Mouse (Mus musculus) embryonic facial prominence, embryonic 13.5 days (tissue): ENCODE measurements at regions not wholly inside any gene's neighbourhood (a gene's known extent, or its start where the extent isn't known, plus 50 kb on each side); places are given as distances from the start of the nearest gene placed in this dataset.
A peak's percentile ranks its signal among the peaks of the same experiment; 100 is the strongest.

Source experiments
- ATAC-seq: fragments of 200-750 bp; cut with Nextera tagmentation; 2 replicates; pipeline ENCODE4 v1.8.0; 2017; ENCODE audit warnings: low read depth; ENCODE audit not compliant: insufficient number of reproducible peaks, insufficient read depth, low FRiP score, low TSS enrichment
- H3K27ac ChIP-seq: fragments of 300-500 bp; sonication (generic); 2 replicates; pipeline ENCODE4 v1.5.1; 2015; ENCODE audit warnings: moderate library complexity, mild to moderate bottlenecking, inconsistent platforms
- H3K27me3 ChIP-seq: fragments of 300-500 bp; sonication (generic); 2 replicates; pipeline ENCODE4 v1.6.1; 2015; ENCODE audit warnings: mild to moderate bottlenecking, inconsistent platforms
- H3K36me3 ChIP-seq: fragments of 300-500 bp; sonication (generic); 2 replicates; pipeline ENCODE4 v1.6.1; 2015; ENCODE audit warnings: mild to moderate bottlenecking, inconsistent platforms
- H3K4me1 ChIP-seq: fragments of 300-500 bp; sonication (generic); 2 replicates; pipeline ENCODE4 v1.6.1; 2015; ENCODE audit warnings: inconsistent platforms
- H3K4me2 ChIP-seq: fragments of 300-500 bp; sonication (generic); 2 replicates; pipeline ENCODE4 v1.6.1; 2015; ENCODE audit warnings: moderate library complexity, mild to moderate bottlenecking, inconsistent platforms
- H3K4me3 ChIP-seq: fragments of 300-500 bp; sonication (generic); 2 replicates; pipeline ENCODE4 v1.5.1; 2015; ENCODE audit warnings: mild to moderate bottlenecking, inconsistent platforms
- H3K9ac ChIP-seq: fragments of 300-500 bp; sonication (generic); 2 replicates; pipeline ENCODE4 v1.6.1; 2015; ENCODE audit warnings: mild to moderate bottlenecking, inconsistent platforms
- H3K9me3 ChIP-seq: fragments of 300-500 bp; sonication (generic); 2 replicates; pipeline ENCODE4 v1.6.1; 2016; ENCODE audit warnings: inconsistent platforms
- whole genome bisulfite sequencing: fragments of 180-500 bp; shearing (Covaris S2); methylation state at CpG from one replicate; pipeline ENCODE4 v1.1.7; 2015; ENCODE audit warnings: mixed read lengths; 5-methylcytosine and 5-hydroxymethylcytosine counted together

- 0 out of 2 replicates have a peak, but pooled peaks cover 4% of the 10 kb centered on the region for H3K4me1 ChIP-seq
- no peaks in the 10 kb centered on the region for H3K36me3 ChIP-seq
- peaks cover 6% of the 10 kb centered on the region for H3K27me3 ChIP-seq
- WGBS: 56% methylated on average over 8 of the region's 8 CpGs
- no peak overlapping the region for H3K9ac ChIP-seq
- H3K4me3 ChIP-seq: no peak overlapping the region
- no peak for ATAC-seq
- H3K27ac ChIP-seq: no peak overlapping the region
- H3K4me2 ChIP-seq: no peak overlapping the region
- H3K9me3 ChIP-seq: no peaks in the 10 kb centered on the region
Measured at GRCm38 (mm10) chr4:56686141-56686540, 53.7 kb upstream of the Gm26657 start.

- H3K36me3 ChIP-seq: no peaks in the 10 kb centered on the region
- ATAC-seq: no peak
- 0 out of 2 replicates have a peak, but pooled peaks cover 4% of the 10 kb centered on the region for H3K4me1 ChIP-seq
- no peak overlapping the region for H3K4me3 ChIP-seq
- 46% methylated on average over 8 of the region's 8 CpGs for WGBS
- peak overlapping the region; percentile 42 for H3K4me2 ChIP-seq
- H3K27me3 ChIP-seq: peaks cover 6% of the 10 kb centered on the region
- no peak overlapping the region for H3K9ac ChIP-seq
- no peak overlapping the region for H3K27ac ChIP-seq
- H3K9me3 ChIP-seq: no peaks in the 10 kb centered on the region
Measured at GRCm38 (mm10) chr4:56685696-56686095, 54.2 kb upstream of the Gm26657 start.

- Histone ChIP-seq H3K27ac (no peak overlapping the region), H3K36me3 (no peaks in the 10 kb centered on the region), H3K4me3 (no peak overlapping the region), H3K4me2 (peak overlapping the region; percentile 42), H3K9me3 (no peaks in the 10 kb centered on the region), H3K9ac (no peak overlapping the region), H3K27me3 (peaks cover 6% of the 10 kb centered on the region), H3K4me1 (0 out of 2 replicates have a peak, but pooled peaks cover 4% of the 10 kb centered on the region)
- whole genome bisulfite sequencing: 5% methylated on average over 9 of the region's 9 CpGs
- no peak for ATAC-seq
Measured at GRCm38 (mm10) chr4:56685123-56685522, 54.7 kb upstream of the Gm26657 start.

GRCm38 (mm10) chr4:56684031-56684430, 55.8 kb upstream of the Gm26657 start:
- H3K36me3 ChIP-seq: no peaks in the 10 kb centered on the region
- peaks cover 6% of the 10 kb centered on the region for H3K27me3 ChIP-seq
- 87% methylated on average over 7 of the region's 7 CpGs for WGBS
- no peak for ATAC-seq
- no peak overlapping the region for H3K4me2 ChIP-seq
- H3K4me1 ChIP-seq: 0 out of 2 replicates have a peak, but pooled peaks cover 4% of the 10 kb centered on the region
- H3K27ac ChIP-seq: no peak overlapping the region
- H3K4me3 ChIP-seq: no peak overlapping the region
- H3K9me3 ChIP-seq: no peaks in the 10 kb centered on the region
- no peak overlapping the region for H3K9ac ChIP-seq

- H3K36me3 ChIP-seq: no peaks in the 10 kb centered on the region
- ATAC-seq: no peak
- H3K4me1 ChIP-seq: 0 out of 2 replicates have a peak, but pooled peaks cover 4% of the 10 kb centered on the region
- H3K9ac ChIP-seq: no peak overlapping the region
- H3K4me3 ChIP-seq: no peak overlapping the region
- peaks cover 5% of the 10 kb centered on the region for H3K27me3 ChIP-seq
- H3K9me3 ChIP-seq: no peaks in the 10 kb centered on the region
- 70% methylated on average over 8 of the region's 8 CpGs for WGBS
- H3K4me2 ChIP-seq: no peak overlapping the region
- H3K27ac ChIP-seq: no peak overlapping the region
Measured at GRCm38 (mm10) chr4:56681121-56681520, 58.7 kb upstream of the Gm26657 start.

- no peak for ATAC-seq
- Histone ChIP-seq H3K9me3 (no peaks in the 10 kb centered on the region), H3K27me3 (no peaks in the 10 kb centered on the region), H3K27ac (no peak overlapping the region), H3K36me3 (no peaks in the 10 kb centered on the region), H3K4me3 (no peak overlapping the region), H3K4me2 (no peak overlapping the region), H3K4me1 (no peaks in the 10 kb centered on the region), H3K9ac (no peak overlapping the region)
- WGBS: 78% methylated on average over 4 of the region's 4 CpGs
Measured at GRCm38 (mm10) chr4:56673868-56674267, 66.0 kb upstream of the Gm26657 start.

- 42% methylated on average over 2 of the region's 2 CpGs for WGBS
Measured at GRCm38 (mm10) chr4:56664921-56665320, 74.9 kb upstream of the Gm26657 start.

DNA sequence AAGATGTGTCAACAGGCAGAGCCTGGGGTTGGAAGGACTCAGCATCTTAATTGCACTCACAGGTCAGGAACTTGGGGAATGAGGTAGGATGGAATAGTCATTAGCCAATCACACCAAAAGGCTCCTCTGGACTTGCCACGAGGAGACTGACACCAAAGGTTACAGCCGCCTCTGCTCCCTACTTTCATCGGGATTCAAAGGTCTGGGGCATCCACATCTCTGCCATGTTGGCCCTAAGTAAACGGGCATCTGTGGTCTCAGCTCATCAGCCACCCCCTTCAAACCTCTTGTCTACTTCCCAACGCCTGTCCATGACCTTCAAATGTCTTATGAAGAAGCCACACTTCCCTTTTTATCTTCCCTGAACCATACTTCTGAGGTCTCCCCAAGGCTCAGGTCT, 78.1 kb upstream of the Gm26657 start:
- no peak overlapping the region for H3K27ac ChIP-seq
- H3K9me3 ChIP-seq: no peaks in the 10 kb centered on the region
- H3K27me3 ChIP-seq: no peaks in the 10 kb centered on the region
- no peak for ATAC-seq
- H3K36me3 ChIP-seq: no peaks in the 10 kb centered on the region
- 77% methylated on average over 5 of the region's 5 CpGs for WGBS
- no peak overlapping the region for H3K9ac ChIP-seq
- no peak overlapping the region for H3K4me2 ChIP-seq
- peaks cover 16% of the 10 kb centered on the region for H3K4me1 ChIP-seq
- H3K4me3 ChIP-seq: no peak overlapping the region

More at GRCm38 (mm10) chr4:56664921-56665320, 74.9 kb upstream of the Gm26657 start:
- Histone ChIP-seq H3K4me3 (no peak overlapping the region), H3K36me3 (no peaks in the 10 kb centered on the region), H3K4me2 (no peak overlapping the region), H3K27ac (peak overlapping the region; percentile 33; the same call in 1 of the 2 replicates), H3K4me1 (0 out of 2 replicates have a peak, but pooled peaks cover 5% of the 10 kb centered on the region), H3K27me3 (no peaks in the 10 kb centered on the region), H3K9ac (no peak overlapping the region), H3K9me3 (no peaks in the 10 kb centered on the region)
- ATAC-seq: no peak

DNA sequence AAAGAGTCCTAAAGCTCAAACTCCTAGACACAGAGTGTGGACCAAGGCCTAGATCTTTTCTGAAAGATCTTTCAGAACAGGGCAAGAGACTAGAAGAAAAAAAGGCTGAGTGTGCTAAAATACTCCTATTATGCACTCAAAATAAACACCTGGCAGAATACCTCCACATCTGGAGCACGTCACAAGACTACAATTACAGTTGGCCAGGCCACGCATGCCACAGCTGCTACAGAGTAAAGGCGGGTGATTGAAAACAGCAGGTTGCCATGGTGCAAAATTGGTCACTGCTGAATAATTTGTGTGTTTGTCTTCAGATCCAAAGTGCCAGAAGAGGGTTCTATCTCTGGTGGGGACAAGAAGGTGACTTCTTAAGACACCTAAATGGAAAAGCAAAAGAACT, 82.8 kb upstream of the Gm26657 start:
- no peak for ATAC-seq
- Histone ChIP-seq H3K27me3 (no peaks in the 10 kb centered on the region), H3K4me3 (no peak overlapping the region), H3K4me2 (no peak overlapping the region), H3K9me3 (no peaks in the 10 kb centered on the region), H3K4me1 (peaks cover 24% of the 10 kb centered on the region), H3K9ac (no peak overlapping the region), H3K36me3 (no peaks in the 10 kb centered on the region), H3K27ac (peak overlapping the region; percentile 16; the same call in 1 of the 2 replicates)
- 31% methylated on average over 3 of the region's 3 CpGs for WGBS

- Histone ChIP-seq H3K27ac (no peak overlapping the region), H3K36me3 (no peaks in the 10 kb centered on the region), H3K4me1 (peaks cover 24% of the 10 kb centered on the region), H3K9me3 (no peaks in the 10 kb centered on the region), H3K27me3 (no peaks in the 10 kb centered on the region), H3K9ac (no peak overlapping the region), H3K4me2 (no peak overlapping the region), H3K4me3 (no peak overlapping the region)
- no peak for ATAC-seq
- 65% methylated on average over 4 of the region's 4 CpGs for WGBS
Measured at GRCm38 (mm10) chr4:56654327-56654726, 85.5 kb upstream of the Gm26657 start.

DNA sequence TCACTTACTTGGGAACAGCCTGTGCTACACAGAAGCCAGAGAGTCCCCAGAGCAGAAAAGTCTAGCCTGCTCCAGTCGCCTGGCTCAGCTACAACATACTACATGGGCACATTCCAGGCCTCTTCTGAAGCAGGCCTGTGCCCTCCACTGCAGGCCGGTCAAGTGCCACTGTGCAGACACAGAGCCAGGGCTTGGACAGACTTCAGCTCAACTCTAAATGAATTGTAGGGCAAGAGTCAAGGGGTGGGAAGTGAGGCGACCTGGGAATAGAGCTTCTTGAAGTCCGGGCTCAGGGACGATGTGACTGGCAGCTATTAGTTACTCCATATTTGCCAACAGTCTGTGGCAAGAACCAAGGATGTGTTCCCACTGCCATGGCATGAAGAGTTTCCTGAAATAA, 87.1 kb upstream of the Gm26657 start:
- Histone ChIP-seq H3K4me1 (peaks cover 22% of the 10 kb centered on the region), H3K27me3 (no peaks in the 10 kb centered on the region), H3K27ac (peak overlapping the region; percentile 13), H3K36me3 (no peaks in the 10 kb centered on the region), H3K9me3 (no peaks in the 10 kb centered on the region), H3K4me3 (no peak overlapping the region), H3K9ac (no peak overlapping the region), H3K4me2 (no peak overlapping the region)
- 79% methylated on average over 5 of the region's 5 CpGs for WGBS
- ATAC-seq: no peak

DNA sequence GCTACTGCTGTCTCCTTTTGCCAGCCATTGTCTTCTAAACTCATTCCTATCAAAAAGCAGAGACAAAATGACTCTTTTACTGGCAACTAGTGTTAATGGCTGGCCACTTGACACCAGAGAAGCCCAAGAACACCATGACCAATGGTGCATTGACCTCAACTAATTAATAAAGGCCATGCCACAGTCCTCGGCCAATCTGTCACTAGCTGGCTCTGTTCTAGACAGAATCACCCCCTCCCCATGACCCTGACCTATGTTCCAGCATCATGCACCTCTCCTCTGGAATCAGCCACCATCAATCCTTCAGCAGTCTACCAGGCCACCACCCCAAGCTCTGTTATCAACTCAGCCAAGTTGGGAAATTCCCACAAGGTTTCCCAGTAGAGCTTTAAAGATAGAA, 90.1 kb upstream of the Gm26657 start:
- H3K27me3 ChIP-seq: no peaks in the 10 kb centered on the region
- ATAC-seq: no peak
- H3K36me3 ChIP-seq: no peaks in the 10 kb centered on the region
- WGBS: 51% methylated on average over 1 of the region's 1 CpGs
- no peak overlapping the region for H3K4me2 ChIP-seq
- H3K9ac ChIP-seq: no peak overlapping the region
- H3K27ac ChIP-seq: no peak overlapping the region
- no peaks in the 10 kb centered on the region for H3K9me3 ChIP-seq
- peaks cover 15% of the 10 kb centered on the region for H3K4me1 ChIP-seq
- no peak overlapping the region for H3K4me3 ChIP-seq
